Mouse (Mus musculus): ENCODE results near the gene 6030452D12Rik. TPM values are rescaled to one million over a fixed set of nuclear protein-coding genes. Genes with fewer than 3 reads are reported as not detected.

6030452D12Rik gene
- total and polyA plus RNA-seq, 2 experiments from 2014 or later = not detected

DNA sequence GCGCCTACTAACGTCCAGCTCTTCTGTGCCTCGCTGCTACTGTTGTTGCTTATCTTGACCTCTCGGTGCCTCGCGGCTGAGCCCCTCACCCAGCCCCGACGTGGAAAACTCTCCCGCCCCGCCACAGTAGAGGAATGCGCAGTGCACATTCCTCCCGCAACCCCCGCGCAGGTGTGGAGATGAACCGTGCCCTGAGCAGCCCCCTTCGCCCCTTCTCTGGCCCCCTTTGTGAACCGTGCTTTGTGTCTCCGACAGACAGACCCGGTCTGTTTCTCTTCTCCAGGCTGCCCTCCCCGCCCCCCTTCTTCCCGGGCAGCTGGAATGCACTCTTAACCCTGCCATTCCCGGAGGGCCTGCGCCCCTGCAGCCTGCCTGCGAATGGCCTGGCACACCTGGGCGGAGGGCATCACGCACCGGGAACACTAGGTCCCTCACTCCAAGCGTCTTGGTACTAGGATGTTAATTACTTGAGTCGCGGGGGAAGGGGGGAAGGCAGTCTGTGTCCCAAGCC is 11.3 kb downstream of the 6030452D12Rik start:
- ATAC-seq (ENCODE audit: insufficient read depth, low read depth) = peak; percentile 37
- H3K36me3 ChIP-seq (replicated peaks; ENCODE audit: control insufficient read depth, insufficient read depth, low read length) = no peaks in the 10 kb centered on the region
- DNase-seq (ENCODE audit: low spot score) = no peak
- H3K4me1 ChIP-seq (ENCODE audit: control insufficient read depth, insufficient read depth) = peaks cover 14% of the 10 kb centered on the region
- H3K9me3 ChIP-seq (replicated peaks; ENCODE audit: control insufficient read depth, low read length) = no peaks in the 10 kb centered on the region
- peak overlapping the region; percentile 67 for H3K9ac ChIP-seq (replicated peaks; ENCODE audit: low read depth, low read length)
- peak overlapping the region; percentile 65 for H3K4me3 ChIP-seq (ENCODE audit: low read depth, low read length)
- peaks cover 18% of the 10 kb centered on the region; the same call in 1 of the 2 replicates for H3K27me3 ChIP-seq (ENCODE audit: control insufficient read depth, insufficient read depth, low read length)
- H3K27ac ChIP-seq (ENCODE audit: low read depth) = peak overlapping the region; percentile 54
- peak overlapping the region; percentile 78 for H3K4me2 ChIP-seq (ENCODE audit: low read depth, low read length)
- TF ChIP-seq CTCF (IDR thresholded peaks at IDR 0.05; ENCODE audit: low read depth) = no peak
- no peak for TF ChIP-seq EP300 (IDR thresholded peaks at IDR 0.05; ENCODE audit: low read depth)
- 2% methylated on average over 30 of the region's 30 CpGs for WGBS

DNA sequence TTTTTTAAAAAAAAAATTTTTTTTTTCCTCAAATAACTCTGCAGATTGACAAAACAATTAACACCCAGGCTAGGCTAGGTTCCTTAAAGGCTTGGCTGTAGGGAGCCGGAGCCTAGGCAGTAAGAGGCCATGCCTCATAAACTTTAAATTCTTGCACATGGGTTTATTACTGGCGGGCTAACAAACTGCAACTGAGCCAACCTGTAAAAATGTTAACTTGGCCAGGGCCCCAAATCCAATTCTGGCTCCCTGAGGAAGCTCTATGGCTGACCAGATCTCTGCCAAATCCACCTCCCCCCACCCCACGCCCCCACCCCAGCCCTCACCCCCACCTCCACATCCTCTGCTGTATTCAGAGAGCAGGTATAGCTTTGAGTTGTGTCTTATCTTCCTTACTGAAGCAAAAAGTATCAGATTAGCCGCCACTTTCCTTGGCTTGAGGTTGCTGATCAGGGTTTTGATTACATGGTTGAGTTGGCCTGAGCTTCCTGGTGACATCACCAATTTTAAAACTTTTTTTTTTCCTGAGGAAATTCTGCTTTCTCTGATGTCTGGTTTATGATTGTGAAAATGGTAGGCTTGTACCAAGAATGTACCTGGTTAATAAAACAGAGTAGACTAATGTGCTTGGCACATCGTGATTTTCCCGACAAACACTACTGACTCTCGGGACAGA is 12.3 kb downstream of the 6030452D12Rik start:
- TF ChIP-seq CTCF (IDR thresholded peaks at IDR 0.05; ENCODE audit: low read depth) = no peak
- no peak for TF ChIP-seq EP300 (IDR thresholded peaks at IDR 0.05; ENCODE audit: low read depth)
- H3K27ac ChIP-seq (ENCODE audit: low read depth) = peak overlapping the region; percentile 54; the same call in 1 of the 2 replicates
- H3K9ac ChIP-seq (replicated peaks; ENCODE audit: low read depth, low read length) = no peak overlapping the region
- H3K4me1 ChIP-seq (ENCODE audit: control insufficient read depth, insufficient read depth) = peaks cover 18% of the 10 kb centered on the region
- H3K36me3 ChIP-seq (replicated peaks; ENCODE audit: control insufficient read depth, insufficient read depth, low read length) = no peaks in the 10 kb centered on the region
- H3K9me3 ChIP-seq (replicated peaks; ENCODE audit: control insufficient read depth, low read length) = no peaks in the 10 kb centered on the region
- 51% methylated on average over 7 of the region's 7 CpGs for WGBS
- H3K27me3 ChIP-seq (ENCODE audit: control insufficient read depth, insufficient read depth, low read length) = peaks cover 10% of the 10 kb centered on the region; the same call in 1 of the 2 replicates
- ATAC-seq (ENCODE audit: insufficient read depth, low read depth) = no peak
- no peak for DNase-seq (ENCODE audit: low spot score)
- H3K4me2 ChIP-seq (ENCODE audit: low read depth, low read length) = peak overlapping the region; percentile 78
- H3K4me3 ChIP-seq (ENCODE audit: low read depth, low read length) = peak overlapping the region; percentile 65; the same call in 1 of the 2 replicates

DNA sequence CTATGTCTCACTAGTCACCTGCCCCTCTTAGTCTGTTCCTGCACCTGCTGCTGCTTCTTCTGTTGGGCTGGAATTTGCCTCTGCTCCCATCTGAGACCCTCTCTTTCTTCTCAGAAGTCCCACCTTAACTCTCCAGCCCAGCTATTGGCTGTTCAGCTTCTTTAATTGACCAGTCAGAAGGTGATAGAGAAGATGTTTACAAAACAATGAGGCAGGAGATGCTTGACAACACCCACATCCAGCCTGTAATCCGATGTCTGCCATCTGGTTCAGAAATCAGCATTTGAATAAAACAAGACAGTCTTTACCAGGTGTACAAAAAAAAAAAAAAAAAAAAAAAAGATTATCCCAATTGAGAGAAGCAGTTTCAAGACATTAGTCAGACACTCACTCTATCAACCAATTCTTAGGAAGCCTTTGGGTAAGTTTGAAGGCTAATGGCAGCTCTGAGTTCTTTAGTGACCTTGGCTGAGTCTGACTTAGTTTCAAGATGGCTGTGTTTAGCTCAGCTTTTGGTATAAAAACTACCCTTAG is 15.7 kb downstream of the 6030452D12Rik start:
- Histone ChIP-seq H3K4me3 (ENCODE audit: low read depth, low read length) (no peak overlapping the region), H3K4me1 (ENCODE audit: control insufficient read depth, insufficient read depth) (peaks cover 15% of the 10 kb centered on the region; the same call in 1 of the 2 replicates), H3K4me2 (ENCODE audit: low read depth, low read length) (no peak overlapping the region), H3K27me3 (ENCODE audit: control insufficient read depth, insufficient read depth, low read length) (peaks cover 5% of the 10 kb centered on the region; the same call in 1 of the 2 replicates), H3K9me3 (replicated peaks; ENCODE audit: control insufficient read depth, low read length) (no peaks in the 10 kb centered on the region), H3K36me3 (replicated peaks; ENCODE audit: control insufficient read depth, insufficient read depth, low read length) (no peaks in the 10 kb centered on the region), H3K27ac (ENCODE audit: low read depth) (peak overlapping the region; percentile 69), H3K9ac (replicated peaks; ENCODE audit: low read depth, low read length) (no peak overlapping the region)
- TF ChIP-seq EP300 (IDR thresholded peaks at IDR 0.05; ENCODE audit: low read depth) (no peak), CTCF (IDR thresholded peaks at IDR 0.05; ENCODE audit: low read depth) (no peak)
- ATAC-seq (ENCODE audit: insufficient read depth, low read depth) (no peak), DNase-seq (ENCODE audit: low spot score) (no peak)
- WGBS = 37% methylated on average over 1 of the region's 1 CpGs

DNA sequence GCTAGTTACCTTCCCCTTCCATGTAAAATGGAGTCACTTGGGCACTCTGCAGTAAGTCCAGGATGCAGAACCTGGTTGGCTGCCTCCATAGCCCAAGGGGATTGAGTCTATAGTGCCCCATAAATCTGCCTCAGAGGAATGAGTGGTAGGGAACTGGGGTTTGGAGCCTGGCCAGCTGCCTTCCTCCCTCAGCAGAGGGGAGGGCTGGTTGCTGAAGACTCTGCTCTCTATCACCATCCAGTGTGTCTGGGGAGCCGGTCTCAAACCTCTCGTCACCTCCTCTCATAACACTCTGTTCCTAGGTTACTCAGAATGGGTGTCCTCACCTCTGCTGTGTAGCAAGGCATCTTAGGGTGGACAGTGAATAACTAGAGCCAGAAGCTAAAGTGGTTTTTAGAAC is 16.3 kb downstream of the 6030452D12Rik start:
- Histone ChIP-seq H3K4me3 (ENCODE audit: low read depth, low read length) (no peak overlapping the region), H3K36me3 (replicated peaks; ENCODE audit: control insufficient read depth, insufficient read depth, low read length) (no peaks in the 10 kb centered on the region), H3K27ac (ENCODE audit: low read depth) (peak overlapping the region; percentile 69), H3K27me3 (ENCODE audit: control insufficient read depth, insufficient read depth, low read length) (0 out of 2 replicates have a peak, but pooled peaks cover 4% of the 10 kb centered on the region), H3K9me3 (replicated peaks; ENCODE audit: control insufficient read depth, low read length) (no peaks in the 10 kb centered on the region), H3K9ac (replicated peaks; ENCODE audit: low read depth, low read length) (no peak overlapping the region), H3K4me2 (ENCODE audit: low read depth, low read length) (no peak overlapping the region), H3K4me1 (ENCODE audit: control insufficient read depth, insufficient read depth) (peaks cover 12% of the 10 kb centered on the region; the same call in 1 of the 2 replicates)
- DNase-seq (ENCODE audit: low spot score) (peak; percentile 89), ATAC-seq (ENCODE audit: insufficient read depth, low read depth) (peak; percentile 86)
- 17% methylated on average over 2 of the region's 2 CpGs for WGBS
- TF ChIP-seq EP300 (IDR thresholded peaks at IDR 0.05; ENCODE audit: low read depth) (no peak), CTCF (IDR thresholded peaks at IDR 0.05; ENCODE audit: low read depth) (no peak)

DNA sequence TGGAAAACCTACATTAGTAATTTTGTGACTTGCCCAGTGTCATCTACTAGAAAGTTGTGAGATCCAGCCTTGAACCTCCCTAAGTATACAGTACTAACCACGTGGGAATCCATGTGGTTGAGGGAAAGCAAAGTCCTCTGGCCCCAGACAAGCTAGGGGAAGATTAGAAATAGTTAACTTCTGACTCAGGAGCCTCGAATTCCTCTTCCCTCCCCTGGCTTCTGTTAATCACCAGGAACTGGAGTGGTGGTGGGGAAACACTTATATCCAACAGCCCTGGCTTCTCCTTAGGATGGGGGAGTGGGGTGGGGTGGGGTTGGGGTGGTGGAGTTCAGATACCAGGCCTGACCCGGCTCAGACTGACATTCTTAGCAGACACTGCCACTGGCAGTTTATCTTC is 18.4 kb downstream of the 6030452D12Rik start:
- DNase-seq (ENCODE audit: low spot score) (peak; percentile 72), ATAC-seq (ENCODE audit: insufficient read depth, low read depth) (peak; percentile 68)
- H3K9ac ChIP-seq (replicated peaks; ENCODE audit: low read depth, low read length) = no peak overlapping the region
- no peak overlapping the region for H3K4me2 ChIP-seq (ENCODE audit: low read depth, low read length)
- H3K9me3 ChIP-seq (replicated peaks; ENCODE audit: control insufficient read depth, low read length) = no peaks in the 10 kb centered on the region
- H3K27ac ChIP-seq (ENCODE audit: low read depth) = peak overlapping the region; percentile 52
- no peaks in the 10 kb centered on the region for H3K27me3 ChIP-seq (ENCODE audit: control insufficient read depth, insufficient read depth, low read length)
- 0% methylated on average over 3 of the region's 3 CpGs for WGBS
- no peaks in the 10 kb centered on the region for H3K36me3 ChIP-seq (replicated peaks; ENCODE audit: control insufficient read depth, insufficient read depth, low read length)
- no peak for TF ChIP-seq CTCF (IDR thresholded peaks at IDR 0.05; ENCODE audit: low read depth)
- TF ChIP-seq EP300 (IDR thresholded peaks at IDR 0.05; ENCODE audit: low read depth) = no peak
- no peak overlapping the region for H3K4me3 ChIP-seq (ENCODE audit: low read depth, low read length)
- peaks cover 9% of the 10 kb centered on the region; the same call in 1 of the 2 replicates for H3K4me1 ChIP-seq (ENCODE audit: control insufficient read depth, insufficient read depth)
